Mouse (Mus musculus) G1E (cell line): ENCODE measurements around the gene Ndufs5. TPM values are rescaled to one million over a fixed set of nuclear protein-coding genes. Genes with fewer than 3 reads are reported as not detected.

ENCODE experiments used
- ATAC-seq: 2 replicates; pipeline ENCODE4 v1.8.0; 2016; ENCODE audit warnings: mild to moderate bottlenecking; ENCODE audit not compliant: insufficient number of reproducible peaks, poor library complexity, low FRiP score, severe bottlenecking; ENCODE audit errors: extremely low read depth
- DNase-seq: peaks from one replicate; pipeline ENCODE4 v3.0.0; 2012; ENCODE audit warnings: low spot score
- H3K27me3 ChIP-seq: 2 replicates; pipeline ENCODE4 v1.6.1; 2012; ENCODE audit warnings: mild to moderate bottlenecking, low read length, inconsistent platforms; ENCODE audit not compliant: insufficient read depth
- H3K36me3 ChIP-seq: replicated peaks from 2 replicates; pipeline ENCODE3; 2012; ENCODE audit warnings: mild to moderate bottlenecking, inconsistent platforms
- H3K4me1 ChIP-seq: 2 replicates; pipeline ENCODE4 v1.6.1; 2012; ENCODE audit warnings: low read depth, low read length, inconsistent platforms, mixed read lengths; ENCODE audit not compliant: insufficient read depth
- H3K4me3 ChIP-seq: 2 replicates; pipeline ENCODE4 v1.5.1; 2012; ENCODE audit warnings: low read depth, mild to moderate bottlenecking, inconsistent platforms, low read length, moderate library complexity, mixed read lengths
- H3K9me3 ChIP-seq: replicated peaks from 2 replicates; pipeline ENCODE4 v1.6.1; 2012; ENCODE audit warnings: inconsistent platforms
- CTCF ChIP-seq: IDR thresholded peaks from 2 replicates; pipeline ENCODE4 v1.5.1; 2012; ENCODE audit warnings: low read depth, low read length, inconsistent platforms, mixed read lengths
- GATA1 ChIP-seq: IDR thresholded peaks from 2 replicates; pipeline ENCODE4 v1.6.1; 2012; ENCODE audit warnings: borderline replicate concordance, low read length, inconsistent platforms, mixed read lengths
- GATA2 ChIP-seq: IDR thresholded peaks from 2 replicates; pipeline ENCODE4 v1.6.1; 2012; ENCODE audit warnings: low read depth, low read length, inconsistent platforms, borderline replicate concordance
- POLR2AphosphoS5 ChIP-seq: IDR thresholded peaks from 2 replicates; pipeline ENCODE4 v1.6.1; 2012; ENCODE audit warnings: low read depth, low read length, inconsistent platforms; ENCODE audit not compliant: insufficient replicate concordance
- TAL1 ChIP-seq: conservative IDR thresholded peaks from 2 replicates; pipeline ENCODE4 v1.6.1; 2012; ENCODE audit warnings: low read depth, low read length, inconsistent platforms, mixed read lengths
- polyA plus RNA-seq: library from polyadenylated mRNA; stranded (reverse); fragments of >175 nt; gene quantifications from 2 replicates; pipeline ENCODE4 v1.2.3, GENCODE M21; 2012
- total RNA-seq, 2 experiments: library from RNA; stranded (forward) in 1 of 2; stranded (reverse) in 1 of 2; fragments of 200-1000 nt in 1 of 2; fragments of >200 nt in 1 of 2; fragmentation: Nextera tagmentation in 1 of 2; gene quantifications; 2 replicates each; pipeline ENCODE4 v1.2.3; 2014 to 2017

Ndufs5 gene
- total and polyA plus RNA-seq, 3 experiments, result 6.6 to 87.6 (median 74.9) TPM

- DNase-seq, result no peak
- Histone ChIP-seq H3K36me3 (no peaks in the 10 kb centered on the region), H3K27me3 (peaks cover 21% of the 10 kb centered on the region; the same call in 1 of the 2 replicates), H3K4me1 (no peaks in the 10 kb centered on the region), H3K9me3 (peaks cover 9% of the 10 kb centered on the region), H3K4me3 (no peak overlapping the region)
- TF ChIP-seq GATA2 (no peak), TAL1 (no peak), CTCF (no peak), POLR2AphosphoS5 (no peak), GATA1 (no peak)
- ATAC-seq, result no peak
These were observed 33.0 kb downstream of the Ndufs5 start for GRCm38 (mm10) chr4:123685046-123685445.

- peaks cover 21% of the 10 kb centered on the region; the same call in 1 of the 2 replicates for H3K27me3 ChIP-seq
- no peak for TF ChIP-seq GATA2
- no peak for TF ChIP-seq CTCF
- no peak for TF ChIP-seq POLR2AphosphoS5
- no peak for TF ChIP-seq GATA1
- TF ChIP-seq TAL1, result no peak
- H3K36me3 ChIP-seq, result no peaks in the 10 kb centered on the region
- H3K4me1 ChIP-seq, result no peaks in the 10 kb centered on the region
- peaks cover 9% of the 10 kb centered on the region for H3K9me3 ChIP-seq
- no peak for ATAC-seq
- H3K4me3 ChIP-seq, result no peak within 1 kb of the TSS
- DNase-seq, result no peak
These were observed 33.7 kb downstream of the Ndufs5 start, which contains the start of gene Macf1 for GRCm38 (mm10) chr4:123684260-123684659. Macf1 (minus strand) TSS chr4:123684360.

GRCm38 (mm10) chr4:123682291-123682690, 35.7 kb downstream of the Ndufs5 start:
- TF ChIP-seq POLR2AphosphoS5, result no peak
- no peak for TF ChIP-seq GATA2
- no peak for TF ChIP-seq GATA1
- TF ChIP-seq CTCF, result no peak
- no peak for TF ChIP-seq TAL1
- Histone ChIP-seq H3K36me3 (no peaks in the 10 kb centered on the region), H3K9me3 (peaks cover 8% of the 10 kb centered on the region), H3K4me1 (no peaks in the 10 kb centered on the region), H3K27me3 (peaks cover 21% of the 10 kb centered on the region; the same call in 1 of the 2 replicates), H3K4me3 (no peak overlapping the region)
- no peak for DNase-seq
- no peak for ATAC-seq

GRCm38 (mm10) chr4:123680962-123681361, 37.0 kb downstream of the Ndufs5 start:
- H3K9me3 ChIP-seq, result no peaks in the 10 kb centered on the region
- no peak for TF ChIP-seq TAL1
- no peak for TF ChIP-seq CTCF
- no peak for TF ChIP-seq GATA2
- no peak for TF ChIP-seq GATA1
- TF ChIP-seq POLR2AphosphoS5, result no peak
- DNase-seq, result no peak
- H3K4me3 ChIP-seq, result no peak overlapping the region
- ATAC-seq, result no peak
- H3K36me3 ChIP-seq, result no peaks in the 10 kb centered on the region
- H3K27me3 ChIP-seq, result peaks cover 34% of the 10 kb centered on the region
- H3K4me1 ChIP-seq, result no peaks in the 10 kb centered on the region

- H3K9me3 ChIP-seq, result no peaks in the 10 kb centered on the region
- DNase-seq, result no peak
- ATAC-seq, result no peak
- TF ChIP-seq CTCF, result no peak
- no peak overlapping the region for H3K4me3 ChIP-seq
- no peaks in the 10 kb centered on the region for H3K36me3 ChIP-seq
- peaks cover 31% of the 10 kb centered on the region for H3K27me3 ChIP-seq
- no peaks in the 10 kb centered on the region for H3K4me1 ChIP-seq
These were observed 40.8 kb downstream of the Ndufs5 start for GRCm38 (mm10) chr4:123677060-123677804.

GRCm38 (mm10) chr4:123670598-123670997, 47.4 kb downstream of the Ndufs5 start:
- H3K36me3 ChIP-seq, result no peaks in the 10 kb centered on the region
- ATAC-seq (no peak), DNase-seq (no peak)
- peaks cover 24% of the 10 kb centered on the region for H3K27me3 ChIP-seq
- no peak overlapping the region for H3K4me3 ChIP-seq
- no peaks in the 10 kb centered on the region for H3K9me3 ChIP-seq
- TF ChIP-seq CTCF (no peak), POLR2AphosphoS5 (no peak), GATA1 (no peak), GATA2 (no peak), TAL1 (no peak)
- H3K4me1 ChIP-seq, result peaks cover 20% of the 10 kb centered on the region
